14 mouse cellular contexts compared by ENCODE assay signal in genomic region chr5:104025245-104025854, GRCm38 (mm10). TPM values are rescaled to one million over a fixed set of nuclear protein-coding genes. Genes with fewer than 3 reads are reported as not detected.
DNase-seq lines count a peak whose midpoint lies in the region; ATAC-seq and TF ChIP-seq lines count a peak whose summit lies in the region.
"Had no signal": no experiment of that assay in that cellular context is flagged by ENCODE, and none has a peak within 500 bp of the region (broad histone marks: within the 10 kb centered on the region; RNA-seq: fewer than 3 reads in every experiment).

No protein-coding gene starts in this region.

- peak in 1 of 2 experiments; percentile 44; a peak in 3 of 4 replicates for TF ChIP-seq EP300 in MEL (IDR thresholded peaks at IDR 0.05; ENCODE audit: low read depth in 1 of 2, low read length in 2 of 2)

- no peak for TF ChIP-seq CTCF in kidney, adult 2 months (conservative IDR thresholded peaks at IDR 0.05; ENCODE audit: insufficient read depth, insufficient read length, low read depth, low read length)
- TF ChIP-seq CTCF in MEL (IDR thresholded peaks at IDR 0.05 in 2 of 3, conservative IDR thresholded peaks at IDR 0.05 in 1 of 3; ENCODE audit: control insufficient read depth in 1 of 3, insufficient read depth in 1 of 3, low read depth in 2 of 3, low read length in 3 of 3, poor library complexity in 1 of 3, severe bottlenecking in 1 of 3) = no peak

- H3K9me3 ChIP-seq in MEL (replicated peaks; ENCODE audit: insufficient read depth, low read length) = no peaks in the 10 kb centered on the region
- H3K9me3 ChIP-seq in heart, embryonic 15.5 days (replicated peaks) = no peaks in the 10 kb centered on the region
- H3K9me3 ChIP-seq in liver, embryonic 16.5 days (replicated peaks; ENCODE audit: control insufficient read depth, low read length) = no peaks in the 10 kb centered on the region
- no peaks in the 10 kb centered on the region for H3K9me3 ChIP-seq in forebrain, embryonic 14.5 days (replicated peaks; ENCODE audit: control insufficient read depth, low read length)
- H3K9me3 ChIP-seq: limb, embryonic 10.5 days had no signal

- no peaks in the 10 kb centered on the region for H3K36me3 ChIP-seq in kidney, adult 2 months (ENCODE audit: control insufficient read depth, insufficient read depth, low read length)
- H3K36me3 ChIP-seq in MEL (ENCODE audit: control insufficient read depth in 1 of 2, insufficient read depth in 2 of 2, low read length in 2 of 2) = peaks cover 0 to 13% of the 10 kb centered on the region in 2 experiments; a peak in 2 of 4 replicates
- no peaks in the 10 kb centered on the region for H3K36me3 ChIP-seq in heart, embryonic 15.5 days
- H3K36me3 ChIP-seq in liver, embryonic 16.5 days (ENCODE audit: control insufficient read depth, insufficient read depth) = no peaks in the 10 kb centered on the region
- H3K36me3 ChIP-seq in forebrain, embryonic 14.5 days (ENCODE audit: control insufficient read depth, insufficient read depth, low read length) = no peaks in the 10 kb centered on the region
- H3K36me3 ChIP-seq: limb, embryonic 10.5 days had no signal

- TF ChIP-seq RAD21 in MEL (IDR thresholded peaks at IDR 0.05; ENCODE audit: low read depth, low read length) = no peak

- H3K4me2 ChIP-seq in heart, embryonic 15.5 days = peak overlapping the region; percentile 31
- peak overlapping the region; percentile 37; the same call in 1 of the 2 replicates for H3K4me2 ChIP-seq in liver, embryonic 16.5 days (ENCODE audit: low read depth, low read length)
- no peak overlapping the region for H3K4me2 ChIP-seq in forebrain, embryonic 14.5 days (ENCODE audit: low read length)

- WGBS in kidney, adult 2 months = 62% methylated on average over 17 of the region's 17 CpGs
- WGBS in heart, embryonic 15.5 days = 36% methylated on average over 17 of the region's 17 CpGs
- WGBS in liver, embryonic 16.5 days (ENCODE audit: insufficient replicate concordance) = 27% methylated on average over 17 of the region's 17 CpGs
- 45% methylated on average over 17 of the region's 17 CpGs for WGBS in forebrain, embryonic 14.5 days

- H3K9ac ChIP-seq in MEL (ENCODE audit: control insufficient read depth, low read depth, low read length, poor library complexity, severe bottlenecking) = peak overlapping the region; percentile 52
- no peak overlapping the region for H3K9ac ChIP-seq in heart, embryonic 15.5 days
- no peak overlapping the region for H3K9ac ChIP-seq in liver, embryonic 16.5 days (ENCODE audit: low read depth, low read length)
- no peak overlapping the region for H3K9ac ChIP-seq in forebrain, embryonic 14.5 days (ENCODE audit: low read length)

- DNase-seq in kidney, adult 2 months = peak; percentile 62
- DNase-seq in kidney, adult 11 months = no peak
- DNase-seq in MEL (ENCODE audit: low read depth, low spot score) = peak; percentile 63
- DNase-seq in right cerebral cortex, postnatal 14 days = no peak
- DNase-seq in forebrain, embryonic 14.5 days (ENCODE audit: low spot score) = no peak
- DNase-seq: spleen, adult 18-20 months had no signal

- H3K4me3 ChIP-seq in kidney, adult 2 months (ENCODE audit: insufficient read depth, low read depth, low read length) = no peak overlapping the region
- H3K4me3 ChIP-seq in MEL (ENCODE audit: control insufficient read depth in 1 of 2, insufficient read depth in 1 of 2, low read depth in 2 of 2, low read length in 2 of 2) = peak overlapping the region; percentile 41 to 55
- H3K4me3 ChIP-seq in heart, embryonic 15.5 days = no peak overlapping the region
- H3K4me3 ChIP-seq in liver, embryonic 16.5 days (ENCODE audit: low read depth, low read length) = no peak overlapping the region
- H3K4me3 ChIP-seq in forebrain, embryonic 14.5 days (ENCODE audit: low read depth, low read length) = no peak overlapping the region
- H3K4me3 ChIP-seq: limb, embryonic 10.5 days had no signal

- no peaks in the 10 kb centered on the region for H3K27me3 ChIP-seq in kidney, adult 2 months (replicated peaks; ENCODE audit: control insufficient read depth, insufficient read depth, low read length)
- no peaks in the 10 kb centered on the region for H3K27me3 ChIP-seq in MEL (ENCODE audit: control insufficient read depth in 1 of 2, insufficient read depth in 2 of 2, low read length in 2 of 2)
- no peaks in the 10 kb centered on the region for H3K27me3 ChIP-seq in heart, embryonic 15.5 days
- no peaks in the 10 kb centered on the region for H3K27me3 ChIP-seq in liver, embryonic 16.5 days (ENCODE audit: control insufficient read depth, insufficient read depth, low read depth, low read length)
- H3K27me3 ChIP-seq in forebrain, embryonic 14.5 days (replicated peaks; ENCODE audit: control insufficient read depth, insufficient read depth, low read length) = no peaks in the 10 kb centered on the region

- H3K79me2 ChIP-seq in MEL (ENCODE audit: control insufficient read depth, insufficient read depth, low read length, poor library complexity) = peaks cover 6% of the 10 kb centered on the region

- peaks cover 10% of the 10 kb centered on the region for H3K4me1 ChIP-seq in kidney, adult 2 months (ENCODE audit: control insufficient read depth, insufficient read depth, low read length)
- peaks cover 5 to 18% of the 10 kb centered on the region in 2 experiments for H3K4me1 ChIP-seq in MEL (ENCODE audit: control insufficient read depth in 1 of 2, insufficient read depth in 2 of 2, low read length in 2 of 2)
- peaks cover 23% of the 10 kb centered on the region for H3K4me1 ChIP-seq in heart, embryonic 15.5 days (replicated peaks)
- peaks cover 10% of the 10 kb centered on the region for H3K4me1 ChIP-seq in liver, embryonic 16.5 days (ENCODE audit: control insufficient read depth, low read depth, low read length)
- H3K4me1 ChIP-seq in forebrain, embryonic 14.5 days (ENCODE audit: control insufficient read depth, insufficient read depth, low read length) = no peaks in the 10 kb centered on the region

- no peak for TF ChIP-seq POLR2A in kidney, adult 2 months (IDR thresholded peaks at IDR 0.05; ENCODE audit: low read depth, low read length)
- no peak for TF ChIP-seq POLR2A in MEL (IDR thresholded peaks at IDR 0.05; ENCODE audit: control insufficient read depth in 1 of 2, insufficient read depth in 1 of 2, low read depth in 1 of 2, low read length in 2 of 2, poor library complexity in 1 of 2)

- no peak for ATAC-seq in heart, embryonic 15.5 days (replicated peaks; ENCODE audit: insufficient number of reproducible peaks, insufficient read depth, low FRiP score, low read depth)
- no peak for ATAC-seq in liver, embryonic 16.5 days (ENCODE audit: low read depth)
- no peak for ATAC-seq in forebrain, embryonic 14.5 days
- ATAC-seq: activated CD4-positive, CD25-positive, alpha-beta regulatory T cell, adult 4 months had no signal

- peak overlapping the region; percentile 39; the same call in 1 of the 2 replicates for H3K27ac ChIP-seq in kidney, adult 2 months (ENCODE audit: insufficient read depth, low read depth, low read length)
- peak overlapping the region; percentile 49 for H3K27ac ChIP-seq in MEL (ENCODE audit: control insufficient read depth, low read depth, low read length)
- H3K27ac ChIP-seq in heart, embryonic 15.5 days = no peak overlapping the region
- H3K27ac ChIP-seq in liver, embryonic 16.5 days (ENCODE audit: low read length) = no peak overlapping the region
- H3K27ac ChIP-seq in forebrain, embryonic 14.5 days (ENCODE audit: low read depth, low read length) = no peak overlapping the region
- H3K27ac ChIP-seq: limb, embryonic 10.5 days had no signal

TF ChIP-seq in MEL, 35 proteins besides CTCF, POLR2A, EP300 and RAD21 (continues in another document):
- TF ChIP-seq ELF1 (IDR thresholded peaks at IDR 0.05; ENCODE audit: low read depth, low read length) (no peak), RCOR1 (IDR thresholded peaks at IDR 0.05; ENCODE audit: low read depth, low read length) (peak; percentile 33; the same call in 1 of the 2 replicates)

RNA-seq across cellular contexts. Expression of gene Hsd17b11, which starts 3.6 kb away (rescaled TPM):
- 64.4 and 65.2 TPM in 2 replicates for polyA plus RNA-seq in kidney, adult 2 months (2012; rRNA removed)
- total RNA-seq in MEL (2012; rRNA removed) = 8.7 and 11.2 TPM in 2 replicates
- 10 to 100 TPM in 1 of 2 experiments, not detected in 1; 16.0 TPM for polyA plus RNA-seq in MEL (2012; ENCODE audit: insufficient read depth in 1 of 2, insufficient read length in 2 of 2, low read depth in 1 of 2, low replicate concordance in 2 of 2, missing spikeins in 1 of 2)
- 3.5 and 4.1 TPM in 2 replicates for polyA plus RNA-seq in heart, embryonic 15.5 days (2015; fragmentation: Nextera tagmentation; extraction: Ambion mirVana)
- polyA plus RNA-seq in liver, embryonic 16.5 days (2015; fragmentation: Nextera tagmentation; extraction: Ambion mirVana) = 3.2 and 3.6 TPM in 2 replicates
- polyA plus RNA-seq in forebrain, embryonic 14.5 days (2014; fragmentation: Nextera tagmentation; extraction: Ambion mirVana) = 1.6 and 2.0 TPM in 2 replicates

RNA-seq across cellular contexts. Expression of gene Nudt9, which starts 20.8 kb away (rescaled TPM):
- polyA plus RNA-seq in kidney, adult 2 months (2012; rRNA removed) = 59.7 and 63.8 TPM in 2 replicates
- 83.2 and 102 TPM in 2 replicates for total RNA-seq in MEL (2012; rRNA removed)
- 100 to 1,000 TPM in 1 of 2 experiments, not detected in 1; 125 TPM for polyA plus RNA-seq in MEL (2012; ENCODE audit: insufficient read depth in 1 of 2, insufficient read length in 2 of 2, low read depth in 1 of 2, low replicate concordance in 2 of 2, missing spikeins in 1 of 2)
- 49.9 and 50.2 TPM in 2 replicates for polyA plus RNA-seq in heart, embryonic 15.5 days (2015; fragmentation: Nextera tagmentation; extraction: Ambion mirVana)
- 62.1 and 67.1 TPM in 2 replicates for polyA plus RNA-seq in liver, embryonic 16.5 days (2015; fragmentation: Nextera tagmentation; extraction: Ambion mirVana)
- 55.9 and 56.8 TPM in 2 replicates for polyA plus RNA-seq in forebrain, embryonic 14.5 days (2014; fragmentation: Nextera tagmentation; extraction: Ambion mirVana)

RNA-seq across cellular contexts. Expression of gene Hsd17b13, which starts 48.1 kb away (rescaled TPM):
- 0.13 TPM in 1 of 2 replicates, not detected in the other for polyA plus RNA-seq in kidney, adult 2 months (2012; rRNA removed)
- not detected in 2 replicates for total RNA-seq in MEL (2012; rRNA removed)
- polyA plus RNA-seq in MEL (2012; ENCODE audit: insufficient read depth in 1 of 2, insufficient read length in 2 of 2, low read depth in 1 of 2, low replicate concordance in 2 of 2, missing spikeins in 1 of 2) = under 1 TPM in 1 of 2 experiments, not detected in 1; 0.08 TPM
- 0.38 TPM in 1 of 2 replicates, not detected in the other for polyA plus RNA-seq in heart, embryonic 15.5 days (2015; fragmentation: Nextera tagmentation; extraction: Ambion mirVana)
- 89.7 and 110 TPM in 2 replicates for polyA plus RNA-seq in liver, embryonic 16.5 days (2015; fragmentation: Nextera tagmentation; extraction: Ambion mirVana)
- not detected in 2 replicates for polyA plus RNA-seq in forebrain, embryonic 14.5 days (2014; fragmentation: Nextera tagmentation; extraction: Ambion mirVana)
- total RNA-seq: common myeloid progenitor, adult 5-6 weeks; layer of hippocampus, adult 8-10 months had no signal
- polyA plus RNA-seq: activated CD4-positive, CD25-positive, alpha-beta regulatory T cell, adult 4 months; limb, embryonic 10.5 days had no signal

RNA-seq across cellular contexts. Expression of gene Gm17660, which starts 52.1 kb away (rescaled TPM):
- not detected in 2 replicates for polyA plus RNA-seq in kidney, adult 2 months (2012; rRNA removed)
- not detected in 2 replicates for total RNA-seq in MEL (2012; rRNA removed)
- polyA plus RNA-seq in MEL (2012; ENCODE audit: insufficient read depth in 1 of 2, insufficient read length in 2 of 2, low read depth in 1 of 2, low replicate concordance in 2 of 2, missing spikeins in 1 of 2) = not detected
- 0.35 TPM in 1 of 2 replicates, not detected in the other for polyA plus RNA-seq in heart, embryonic 15.5 days (2015; fragmentation: Nextera tagmentation; extraction: Ambion mirVana)
- not detected in 2 replicates for polyA plus RNA-seq in liver, embryonic 16.5 days (2015; fragmentation: Nextera tagmentation; extraction: Ambion mirVana)
- polyA plus RNA-seq in forebrain, embryonic 14.5 days (2014; fragmentation: Nextera tagmentation; extraction: Ambion mirVana) = 0.44 TPM in 1 of 2 replicates, not detected in the other
- total RNA-seq: common myeloid progenitor, adult 5-6 weeks had no signal
- polyA plus RNA-seq: activated CD4-positive, CD25-positive, alpha-beta regulatory T cell, adult 4 months; frontal cortex, adult 2 months; intestine, embryonic 14.5 days; limb, embryonic 10.5 days had no signal

Comparison
In these comparisons a context has a peak if more than half of its experiments do, and no peak if none do; other contexts are left out.
1. DNase-seq: peak in kidney, adult 2 months (single experiment) and MEL (single experiment); none in kidney, adult 11 months (single experiment), right cerebral cortex, postnatal 14 days (single experiment) and forebrain, embryonic 14.5 days (single experiment).
2. H3K27ac ChIP-seq: peak in kidney, adult 2 months (single experiment) and MEL (single experiment); none in heart, embryonic 15.5 days (single experiment), liver, embryonic 16.5 days (single experiment) and forebrain, embryonic 14.5 days (single experiment).
3. H3K4me3 ChIP-seq: peak in MEL (2 of 2); none in kidney, adult 2 months (single experiment), heart, embryonic 15.5 days (single experiment), liver, embryonic 16.5 days (single experiment) and forebrain, embryonic 14.5 days (single experiment).
4. RNA of gene Hsd17b13, which starts 48.1 kb away (polyA plus RNA-seq): 89.7 to 110 TPM in liver, embryonic 16.5 days; 0.13 TPM in kidney, adult 2 months, 0.08 TPM in MEL, 0.38 TPM in heart, embryonic 15.5 days and not detected in forebrain, embryonic 14.5 days; every median in the first group is over 10 times any median in the second.